Mouse (Mus musculus): Measurements from ENCODE around the gene Arpc2.

GRCm38 (mm10) chr1:74268750-74269149 lies 32.9 kb downstream of the Arpc2 start:
- TF ChIP-seq NANOG (IDR thresholded peaks at IDR 0.05; ENCODE audit: borderline replicate concordance, low read length) (no peak), CTCF (conservative IDR thresholded peaks at IDR 0.05; ENCODE audit: low read length) (peak; percentile 19; the same call in 1 of the 2 replicates)
